Mouse (Mus musculus) spleen, adult 10 weeks (tissue): ENCODE data around the gene Kcng1. TPM values are rescaled to one million over a fixed set of nuclear protein-coding genes. Genes with fewer than 3 reads are reported as not detected.

Experiments used
- polyA plus RNA-seq: library from polyadenylated mRNA; stranded (reverse); fragments of 350-450 nt; fragmentation: Illumina TruSeq; extraction: RNeasy Lipid Tissue Mini Kit (QIAGEN cat#74804); gene quantifications from one replicate; pipeline ENCODE4 v1.2.3, GENCODE M21; 2015; ENCODE audit warnings: low replicate concordance; ENCODE audit not compliant: insufficient read depth

The Kcng1 gene
- not detected for polyA plus RNA-seq

DNA sequence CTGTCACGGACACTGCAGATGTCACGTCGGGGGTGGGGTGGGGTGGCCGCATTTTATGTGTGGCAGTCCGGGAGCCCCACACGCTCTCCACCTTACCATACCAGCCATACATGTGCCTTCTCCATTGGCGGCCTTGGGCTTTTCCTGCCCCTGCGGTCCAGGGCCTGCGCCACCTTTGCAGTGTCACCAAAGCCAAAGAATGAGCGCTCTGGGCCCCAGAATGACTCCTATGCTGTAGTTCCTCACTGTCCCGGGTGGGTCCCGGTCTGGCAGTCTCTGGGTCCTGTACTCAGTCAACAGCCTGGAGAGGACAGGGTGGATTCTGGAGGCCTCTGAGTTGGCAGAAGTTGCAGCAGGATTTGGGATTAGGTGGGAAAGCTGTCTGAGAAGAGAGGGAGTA lies at the start of gene Kcng1:
Gene Kcng1, minus strand, starts transcription at position 155 of the 400 bp plus-strand sequence.

DNA sequence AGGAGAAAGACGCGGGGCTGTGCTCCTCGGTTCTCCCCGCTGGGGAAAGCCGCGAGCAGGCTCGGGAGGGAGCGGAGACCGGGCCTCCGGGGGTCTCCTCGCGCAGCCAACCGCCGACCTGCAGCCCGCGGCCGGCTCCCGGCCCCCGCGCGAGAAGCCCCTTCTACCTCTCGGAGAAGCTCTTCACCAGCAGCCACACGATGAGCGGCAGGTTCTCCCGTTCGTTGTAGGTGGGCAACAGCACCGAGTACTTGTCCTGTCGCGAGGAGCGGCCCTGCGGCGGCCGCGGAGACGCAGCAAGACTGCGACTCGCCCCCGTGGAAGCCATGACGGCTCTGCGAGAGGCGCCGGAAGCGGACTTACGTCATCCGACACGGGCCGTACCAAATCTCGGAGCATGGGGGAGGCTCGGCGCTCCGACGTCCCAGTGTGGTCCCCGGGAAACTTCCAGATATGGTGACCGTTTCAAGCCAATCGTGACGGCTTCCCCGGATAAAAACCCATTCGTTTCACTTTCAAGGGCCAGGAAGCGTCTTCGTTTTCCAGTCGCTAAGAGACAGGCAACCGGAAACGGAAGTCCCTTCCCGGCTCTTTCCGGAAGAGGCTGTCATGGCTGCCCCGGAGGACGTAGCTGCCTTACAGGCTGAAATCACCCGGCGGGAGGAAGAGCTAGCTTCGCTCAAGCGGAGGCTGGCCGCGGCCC lies 51.4 kb downstream of the Kcng1 start, which contains the start of the genes Gm20716, Dpm1 and Mocs3:
Gene Gm20716, minus strand, starts transcription at position 339 of the 703 bp plus-strand sequence.
Gene Dpm1, minus strand, starts transcription at position 566 of the 703 bp plus-strand sequence.
Gene Mocs3, plus strand, starts transcription at position 597 of the 703 bp plus-strand sequence.

Other genes with a start within 250 kb of the Kcng1 start
- gene Pard6b, start 200.7 kb downstream of the Kcng1 start, polyA plus RNA-seq: 1.4 TPM
- gene Adnp, start 74.6 kb downstream of the Kcng1 start, polyA plus RNA-seq: 21.4 TPM
- 90.6 TPM for gene Gm20716, start 51.4 kb downstream of the Kcng1 start, polyA plus RNA-seq
- 74.1 TPM for gene Dpm1, start 51.1 kb downstream of the Kcng1 start, polyA plus RNA-seq
- 4.4 TPM for gene Mocs3, start 51.1 kb downstream of the Kcng1 start, polyA plus RNA-seq